Mouse (Mus musculus) CD4-positive helper T cell, adult 2 months (primary cell): ENCODE measurements around the gene Wdr6.

Experiments used
- DNase-seq: peaks from one replicate; pipeline ENCODE4 v3.0.0-alpha.2; 2012; ENCODE audit warnings: low read depth, missing footprints, low spot score

Wdr6 gene

DNA sequence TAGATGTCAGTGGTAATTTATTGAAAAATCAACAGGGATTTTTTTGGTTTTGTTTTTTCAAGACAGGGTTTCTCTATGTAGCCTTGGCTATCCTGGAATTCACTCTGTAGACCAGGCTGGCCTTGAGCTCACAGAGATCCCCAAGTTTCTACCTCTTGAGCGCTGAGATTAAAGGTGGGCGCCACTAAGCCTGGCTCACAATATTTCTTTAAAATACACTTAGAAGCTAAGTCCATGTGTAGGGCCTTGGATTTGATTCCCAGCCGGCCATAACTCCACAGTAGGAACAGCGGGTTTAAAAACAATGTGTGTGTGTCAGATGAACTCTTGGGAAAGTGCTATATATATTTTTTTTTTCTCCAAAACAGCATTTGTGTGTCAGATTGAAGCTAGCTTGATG lies 55.2 kb downstream of the Wdr6 start:
- DNase-seq, result no peak
